Mouse (Mus musculus) ovary, adult 18-20 months (tissue): ENCODE data around the gene Fbn1.
A peak's percentile ranks its signal among the peaks of the same experiment; 100 is the strongest.
"Not testable (repeated sequence)": the region's sequence is repeated elsewhere in the genome, so short reads cannot be mapped to it uniquely, and the experiment has no call there.

Experiments
- DNase-seq: peaks from one replicate; pipeline ENCODE4 v3.0.0; 2022; ENCODE audit warnings: low spot score, mixed read lengths

The Fbn1 gene

DNA sequence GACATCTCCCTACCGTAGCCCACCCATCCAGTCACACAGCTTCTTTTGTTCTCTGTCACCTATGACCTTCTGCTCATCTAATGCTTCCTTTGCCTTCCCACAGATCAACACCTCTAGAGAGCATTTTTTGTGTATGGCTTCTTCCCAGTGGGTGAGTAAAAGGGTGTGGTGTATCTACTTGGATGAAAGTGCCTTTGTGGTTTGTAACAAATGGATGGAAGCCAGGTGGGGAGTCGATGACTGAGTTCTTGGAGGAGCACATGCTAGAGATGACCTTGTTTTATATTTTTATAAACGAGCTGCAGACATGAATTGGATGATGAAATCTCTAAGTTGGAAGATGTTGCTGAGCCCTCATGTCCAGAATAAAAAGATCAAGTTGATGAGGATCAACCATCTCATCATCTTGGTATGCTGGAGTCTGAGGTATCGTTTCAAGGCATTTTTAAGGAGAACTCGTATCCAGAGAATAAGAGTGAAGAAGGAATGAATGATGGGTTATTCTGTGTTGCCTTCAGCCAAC is 213.8 kb downstream of the Fbn1 start:
- DNase-seq: no peak

GRCm38 (mm10) chr2:125292616-125293015 is 215.2 kb downstream of the Fbn1 start:
- DNase-seq: no peak

DNA sequence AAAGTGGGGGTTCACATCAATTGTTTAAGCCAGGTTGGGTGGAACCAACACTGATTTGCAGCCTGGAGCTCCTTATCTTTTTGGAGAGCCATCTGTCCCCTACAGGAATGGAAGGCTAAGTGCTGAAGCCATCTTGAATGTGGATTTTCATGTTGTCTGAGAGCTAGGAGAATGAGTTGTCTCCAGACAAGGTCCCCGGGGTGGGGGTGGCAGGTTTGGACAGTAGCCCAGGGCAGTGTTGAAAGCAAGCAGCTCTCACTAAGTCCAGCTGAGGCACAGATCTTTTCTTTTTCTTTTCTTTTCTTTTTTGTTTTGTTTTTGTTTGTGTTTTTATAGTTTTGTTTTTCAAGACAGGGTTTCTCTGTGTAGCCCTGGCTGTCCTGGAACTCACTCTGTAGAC is 216.7 kb downstream of the Fbn1 start:
- no peak for DNase-seq

DNA sequence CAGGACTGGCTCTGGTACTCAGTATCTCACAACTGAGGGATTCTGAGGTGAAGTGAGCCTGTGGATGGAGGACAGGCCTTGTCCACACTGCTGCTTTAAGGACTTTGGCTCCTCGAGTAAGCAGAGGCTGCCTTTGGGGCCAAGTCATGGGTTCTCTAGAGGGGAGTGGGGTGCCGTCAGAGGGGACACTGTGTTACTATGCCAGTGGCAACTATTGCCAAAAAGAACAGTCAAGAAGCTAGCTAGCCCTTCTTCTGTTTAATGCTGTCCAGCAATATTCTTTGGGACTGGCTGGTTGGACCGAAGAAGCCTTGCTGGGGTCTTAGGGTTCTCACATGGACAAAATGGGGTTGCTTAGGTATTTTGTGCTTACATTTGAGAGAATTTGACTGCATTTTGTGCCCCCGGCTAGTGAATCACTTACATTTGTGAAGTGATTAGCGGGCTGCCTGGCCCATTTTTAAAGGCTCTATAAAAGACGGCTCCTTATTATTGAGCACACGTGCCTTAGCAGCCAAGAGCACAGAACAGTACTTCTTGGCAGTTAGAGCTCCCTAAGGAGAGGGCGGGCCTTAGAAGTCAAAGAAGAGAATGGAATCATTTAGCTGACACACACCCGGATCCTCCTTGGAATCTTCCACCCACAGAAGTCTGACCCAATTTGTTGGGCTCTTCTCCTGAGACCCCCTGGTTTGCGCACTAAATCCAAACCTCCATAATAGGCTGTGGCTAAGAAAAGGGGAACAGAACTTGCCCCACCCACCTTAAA is 217.4 kb downstream of the Fbn1 start:
- no peak for DNase-seq

DNA sequence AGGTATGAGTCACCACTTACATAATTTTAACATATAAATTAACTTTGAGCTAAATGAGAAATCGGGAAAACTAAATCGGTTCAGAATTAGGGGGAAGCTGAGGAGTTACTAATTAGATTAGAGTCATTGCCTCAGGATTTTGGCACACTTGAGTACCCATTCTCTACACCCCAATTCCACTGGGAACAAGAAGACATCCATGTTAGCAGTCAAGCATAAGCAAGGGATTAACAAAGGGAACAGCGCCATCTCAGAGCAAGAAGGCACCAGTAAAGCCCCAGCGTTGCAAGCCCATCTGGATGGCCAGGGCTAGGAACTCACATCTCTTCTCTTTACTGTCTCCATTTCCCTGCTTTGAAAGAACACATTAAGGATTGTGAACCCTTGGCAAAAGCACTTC is 222.0 kb downstream of the Fbn1 start:
- DNase-seq: no peak

DNA sequence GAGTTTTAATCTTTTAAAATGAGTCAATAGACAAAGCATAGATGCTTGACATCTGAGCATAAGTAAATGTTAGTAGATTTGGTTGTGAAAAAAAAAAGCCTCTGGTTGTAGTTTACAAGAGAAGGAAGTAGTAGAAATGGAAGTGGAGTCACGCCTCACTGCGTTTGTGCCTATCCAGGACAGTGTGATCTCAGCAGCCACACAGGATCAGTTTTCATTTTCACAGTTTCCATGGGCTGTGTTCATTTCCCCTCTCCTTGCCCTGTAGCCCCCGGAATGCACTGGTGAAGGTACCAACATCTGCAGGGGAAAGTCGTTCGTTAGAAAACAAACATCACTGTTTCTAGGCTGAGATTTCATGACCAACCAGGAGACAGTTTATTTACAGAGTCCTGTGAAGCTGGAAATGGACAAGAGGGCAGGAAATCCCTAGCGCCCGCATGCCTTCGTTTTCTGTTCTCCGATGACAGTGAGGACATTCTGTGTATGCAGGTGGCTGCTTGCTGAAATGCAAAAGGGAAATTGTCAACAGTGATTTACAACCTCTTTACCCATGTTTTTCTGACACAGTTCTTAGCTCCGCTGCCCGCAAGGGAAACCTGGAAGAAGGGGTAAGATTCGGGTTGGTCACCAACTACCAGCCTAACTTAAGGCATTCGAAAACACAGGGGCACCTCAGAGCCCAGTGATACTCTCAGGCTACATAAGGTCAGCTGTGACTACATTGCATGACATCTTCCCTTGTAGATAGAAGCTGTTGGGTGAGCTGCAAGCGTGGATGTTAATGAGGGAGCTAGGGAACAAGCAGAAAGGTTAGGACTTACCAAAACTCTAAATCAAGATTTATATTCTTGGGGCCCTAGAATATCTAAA is 225.2 kb downstream of the Fbn1 start:
- DNase-seq: no peak

DNA sequence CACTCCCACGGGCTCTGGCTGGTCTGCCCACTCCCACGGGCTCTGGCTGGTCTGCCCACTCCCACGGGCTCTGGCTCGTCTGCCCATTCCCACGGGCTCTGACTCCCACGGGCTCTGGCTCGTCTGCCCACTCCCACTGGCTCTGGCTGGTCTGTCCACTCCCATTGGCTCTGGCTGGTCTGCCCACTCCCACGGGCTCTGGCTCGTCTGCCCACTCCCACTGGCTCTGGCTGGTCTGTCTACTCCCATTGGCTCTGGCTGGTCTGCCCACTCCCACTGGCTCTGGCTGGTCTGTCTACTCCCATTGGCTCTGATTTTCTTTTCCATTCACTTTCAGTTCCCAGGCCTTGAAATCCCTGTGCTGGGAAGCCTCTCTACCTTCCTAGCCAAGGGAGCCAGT is 227.8 kb downstream of the Fbn1 start:
- DNase-seq: not testable (repeated sequence)

DNA sequence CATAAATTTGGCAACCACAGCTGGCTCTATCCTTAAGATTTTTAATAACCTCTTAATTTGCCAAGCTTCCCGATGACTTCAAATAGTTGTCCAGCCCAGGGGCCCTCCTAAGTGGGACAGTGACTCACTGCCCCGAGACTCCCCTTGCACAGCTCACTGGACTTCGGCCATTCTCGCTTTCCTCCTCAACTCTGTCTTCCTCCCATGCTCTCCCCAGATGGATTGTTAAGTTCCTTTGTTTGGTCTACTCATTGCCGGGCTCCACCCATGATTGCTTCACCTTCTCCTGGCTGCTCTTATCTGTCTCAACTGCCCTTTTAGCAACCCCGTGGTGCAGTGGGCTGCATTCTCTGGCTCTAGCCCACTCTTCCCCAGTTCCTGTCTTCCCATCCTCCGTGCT is 229.3 kb downstream of the Fbn1 start:
- DNase-seq: peak; percentile 14

DNA sequence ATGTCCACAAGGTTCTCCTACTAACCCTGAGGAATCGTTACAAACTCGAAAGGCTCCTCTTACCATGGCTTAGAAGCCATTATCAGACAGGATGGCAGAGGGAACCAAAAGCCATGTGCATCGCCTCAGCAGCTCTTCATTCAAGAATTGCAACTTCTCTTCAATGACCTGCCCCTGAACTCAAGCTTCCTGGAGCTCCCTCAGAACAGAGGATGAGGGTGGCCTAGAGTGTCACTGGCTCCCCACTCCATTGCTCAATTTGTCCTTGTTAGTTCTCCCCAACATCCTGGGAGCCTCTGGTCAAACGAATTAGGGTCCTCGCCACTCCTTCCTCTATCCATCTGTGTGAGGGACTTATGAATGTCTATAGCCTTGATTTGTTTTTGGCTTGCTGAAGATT is 231.1 kb downstream of the Fbn1 start:
- DNase-seq: no peak

DNA sequence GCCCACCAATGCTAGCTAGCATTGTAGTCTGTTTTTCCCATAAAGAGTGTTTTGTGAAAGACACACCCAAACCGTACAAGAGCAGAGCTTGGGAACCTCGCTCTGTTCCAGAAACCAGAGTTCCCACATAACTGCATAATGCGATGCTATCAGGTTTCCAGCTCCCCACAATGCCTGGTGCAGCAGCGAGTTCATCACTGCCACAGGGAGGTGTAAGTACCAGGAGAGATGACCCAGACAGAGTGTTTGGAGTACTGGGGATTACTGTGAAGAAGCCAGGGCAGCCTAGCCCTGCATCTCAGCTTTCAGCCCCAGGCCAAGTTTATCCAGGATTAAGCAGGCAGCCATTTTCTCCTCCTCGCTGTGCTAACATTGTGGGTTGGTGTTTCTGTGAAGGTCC is 232.2 kb downstream of the Fbn1 start:
- no peak for DNase-seq

DNA sequence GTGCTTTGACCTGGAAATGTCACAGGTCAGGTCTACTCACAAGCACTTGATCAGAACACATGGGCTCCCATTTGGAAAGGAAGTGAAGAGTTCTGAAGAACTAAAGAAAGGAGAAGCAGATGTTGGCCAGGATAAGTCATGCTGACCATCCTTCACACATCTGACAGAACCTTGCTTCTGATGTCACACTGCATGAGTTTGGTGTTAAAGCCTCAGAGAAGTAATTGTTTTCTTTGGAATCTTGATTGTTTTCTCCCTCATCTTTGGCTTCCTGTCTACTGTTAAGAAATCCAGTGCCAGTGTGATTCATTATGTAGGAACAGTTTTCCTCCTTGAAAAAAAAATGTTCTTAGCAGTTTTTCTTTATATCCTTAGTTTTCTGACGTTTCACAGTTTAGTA is 238.9 kb downstream of the Fbn1 start:
- DNase-seq: no peak

DNA sequence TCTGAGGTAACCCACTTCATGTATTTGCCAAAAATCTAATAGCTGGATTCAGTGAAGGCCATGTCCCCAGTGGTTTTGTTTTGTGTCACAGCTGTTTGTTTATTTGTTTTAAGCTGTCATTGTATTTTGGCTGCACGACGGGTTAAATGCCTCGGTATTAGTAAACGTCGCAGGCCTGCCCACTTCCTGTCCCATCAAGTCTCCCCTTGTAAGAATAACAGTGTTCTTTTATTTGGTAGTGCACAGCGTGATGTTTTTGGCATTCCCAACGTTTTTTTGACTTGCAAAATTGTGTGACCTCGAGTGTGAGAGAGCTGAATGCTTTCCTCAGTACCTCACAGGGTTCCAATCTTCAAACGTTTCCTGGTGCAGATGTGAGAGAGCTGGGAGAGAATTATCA is 244.0 kb downstream of the Fbn1 start:
- no peak for DNase-seq

- DNase-seq: no peak
These were observed 244.7 kb downstream of the Fbn1 start for GRCm38 (mm10) chr2:125263056-125263455.

DNA sequence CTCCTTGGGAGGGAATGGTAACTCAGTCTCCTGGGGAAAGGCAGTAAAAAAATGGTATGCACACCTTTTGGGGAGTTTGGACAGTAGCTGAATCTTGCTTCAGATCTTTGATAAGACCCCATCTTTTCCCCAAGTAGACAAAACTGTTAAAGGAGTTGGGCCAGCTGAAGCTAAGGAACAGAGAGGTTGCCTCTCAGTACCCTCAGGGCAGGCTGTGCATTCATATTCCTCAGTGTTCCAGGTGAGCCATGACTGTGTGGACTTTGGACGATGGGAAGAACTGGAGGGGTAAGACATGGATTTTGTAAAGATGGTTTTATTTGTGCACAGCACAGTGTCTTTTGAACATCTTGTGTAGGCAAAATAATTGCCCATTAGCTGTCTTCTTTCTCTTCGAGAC is 247.5 kb downstream of the Fbn1 start:
- no peak for DNase-seq

DNA sequence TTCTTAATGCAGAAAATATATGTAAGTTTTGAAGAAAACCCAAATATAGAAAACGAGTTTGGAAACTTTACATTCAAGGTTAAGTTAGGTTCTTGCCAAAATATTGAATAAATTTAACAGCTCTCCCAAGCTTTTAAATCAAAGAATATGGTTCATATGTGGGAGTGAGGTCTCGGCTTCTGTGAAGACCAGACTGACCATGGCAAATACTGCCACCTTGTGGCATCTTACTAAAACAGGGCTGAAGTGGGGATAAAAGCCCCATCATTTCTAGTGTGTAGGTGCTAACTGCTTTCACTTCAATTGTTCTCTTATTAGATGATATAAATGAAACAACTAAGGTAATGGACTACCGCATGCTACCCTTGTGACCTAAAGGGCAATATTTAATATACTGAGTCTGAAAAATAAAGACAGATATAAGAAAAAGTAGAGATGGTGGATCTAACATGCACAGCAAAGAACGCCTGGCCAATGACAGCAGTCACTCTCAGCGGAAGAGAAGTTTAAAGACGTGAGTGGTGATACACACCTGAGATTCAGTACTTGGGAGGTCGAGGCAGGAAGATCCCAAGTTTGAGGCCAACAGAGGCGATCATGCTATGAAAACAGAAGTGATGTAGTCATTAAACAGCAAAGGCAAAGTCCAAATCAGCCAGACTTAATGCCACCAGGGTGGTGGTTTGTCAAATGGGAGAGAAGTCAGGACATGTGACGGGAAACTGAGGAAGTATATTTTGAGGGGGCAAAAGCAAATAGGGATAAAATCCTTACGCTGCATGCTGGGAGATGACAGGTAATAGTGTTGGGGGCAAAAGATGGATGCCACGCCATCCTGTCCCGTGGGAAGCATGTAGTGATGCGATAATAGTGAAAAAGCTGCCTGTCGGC is 248.3 kb downstream of the Fbn1 start:
- no peak for DNase-seq

- no peak for DNase-seq
These were observed 251.9 kb downstream of the Fbn1 start for GRCm38 (mm10) chr2:125255886-125256285.

DNA sequence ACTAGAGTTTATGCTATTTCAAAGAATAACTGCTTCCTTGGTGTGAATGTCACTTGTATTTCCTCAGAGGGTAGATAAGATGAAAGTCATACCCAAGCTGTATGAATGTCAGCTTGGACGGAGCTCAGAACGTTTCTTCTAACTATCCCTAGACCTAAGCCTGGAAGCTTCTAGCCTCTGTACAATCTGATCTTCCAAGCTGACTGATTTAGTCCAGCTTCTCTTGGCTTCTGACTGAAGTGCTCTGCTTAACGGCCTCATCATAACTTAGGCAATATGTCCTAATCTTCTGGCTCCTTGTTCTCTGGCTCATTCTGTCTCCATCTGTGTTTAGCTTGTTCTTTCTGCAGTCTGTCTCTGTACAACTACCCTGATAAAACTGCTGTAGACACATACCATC is 253.2 kb downstream of the Fbn1 start:
- no peak for DNase-seq

GRCm38 (mm10) chr2:125253699-125254098 is 254.1 kb downstream of the Fbn1 start:
- DNase-seq: no peak

- no peak for DNase-seq
These were observed 255.5 kb downstream of the Fbn1 start for GRCm38 (mm10) chr2:125252275-125252674.

- DNase-seq: no peak
These were observed 256.0 kb downstream of the Fbn1 start for GRCm38 (mm10) chr2:125251781-125252180.
